Mouse (Mus musculus) stomach, embryonic 14.5 days (tissue): Measurements from ENCODE around the gene Crim1. TPM values are rescaled to one million over a fixed set of nuclear protein-coding genes. Genes with fewer than 3 reads are reported as not detected.
A peak's percentile ranks its signal among the peaks of the same experiment; 100 is the strongest.

Experiments used
- ATAC-seq: fragments of 200-750 bp; cut with Nextera tagmentation; 2 replicates; pipeline ENCODE4 v1.8.0; 2017; ENCODE audit warnings: low read depth, moderate TSS enrichment; ENCODE audit not compliant: insufficient number of reproducible peaks, insufficient read depth, low FRiP score
- H3K27ac ChIP-seq: fragments of 300-500 bp; sonication (generic); 2 replicates; pipeline ENCODE4 v1.5.1; 2014; ENCODE audit warnings: mild to moderate bottlenecking, low read length, moderate library complexity, mixed read lengths
- H3K27me3 ChIP-seq: fragments of 300-500 bp; sonication (generic); 2 replicates; pipeline ENCODE4 v1.6.1; 2014; ENCODE audit warnings: low read length, control low read depth, mixed read lengths; ENCODE audit not compliant: control insufficient read depth, insufficient read depth
- H3K36me3 ChIP-seq: fragments of 300-500 bp; sonication (generic); 2 replicates; pipeline ENCODE4 v1.6.1; 2014; ENCODE audit warnings: mild to moderate bottlenecking, control low read depth, low read length, moderate library complexity, mixed read lengths; ENCODE audit not compliant: control insufficient read depth, insufficient read depth
- H3K4me1 ChIP-seq: fragments of 300-500 bp; sonication (generic); 2 replicates; pipeline ENCODE4 v1.6.1; 2014; ENCODE audit warnings: low read length, control low read depth, mixed read lengths; ENCODE audit not compliant: control insufficient read depth, insufficient read depth
- H3K4me2 ChIP-seq: fragments of 300-500 bp; sonication (generic); replicated peaks from 2 replicates; pipeline ENCODE4 v1.6.1; 2014; ENCODE audit warnings: low read depth, low read length, control low read depth
- H3K4me3 ChIP-seq: fragments of 300-500 bp; sonication (generic); 2 replicates; pipeline ENCODE4 v1.5.1; 2014; ENCODE audit warnings: low read depth, low read length, control low read depth
- H3K9ac ChIP-seq: fragments of 300-500 bp; sonication (generic); replicated peaks from 2 replicates; pipeline ENCODE4 v1.6.1; 2014; ENCODE audit warnings: low read depth, mild to moderate bottlenecking, control low read depth, low read length, moderate library complexity, mixed read lengths
- H3K9me3 ChIP-seq: fragments of 300-500 bp; sonication (generic); 2 replicates; pipeline ENCODE4 v1.6.1; 2016; ENCODE audit warnings: low read depth, low read length, control low read depth; ENCODE audit not compliant: control insufficient read depth
- WGBS: fragments of 180-500 bp; shearing (Covaris S2); extraction: QIAGEN DNeasy Blood & Tissue Kit; methylation state at CpG from one replicate; pipeline ENCODE4 v1.1.7; 2014; 5-methylcytosine and 5-hydroxymethylcytosine counted together
- polyA plus RNA-seq: library from polyadenylated mRNA; unstranded; fragments of >200 nt; fragmentation: Nextera tagmentation; extraction: Ambion mirVana; gene quantifications from 2 replicates; pipeline ENCODE4 v1.2.1, GENCODE M21; 2014

Gene Crim1
- polyA plus RNA-seq, 1 experiment from 2014 or later = 4.9 TPM

DNA sequence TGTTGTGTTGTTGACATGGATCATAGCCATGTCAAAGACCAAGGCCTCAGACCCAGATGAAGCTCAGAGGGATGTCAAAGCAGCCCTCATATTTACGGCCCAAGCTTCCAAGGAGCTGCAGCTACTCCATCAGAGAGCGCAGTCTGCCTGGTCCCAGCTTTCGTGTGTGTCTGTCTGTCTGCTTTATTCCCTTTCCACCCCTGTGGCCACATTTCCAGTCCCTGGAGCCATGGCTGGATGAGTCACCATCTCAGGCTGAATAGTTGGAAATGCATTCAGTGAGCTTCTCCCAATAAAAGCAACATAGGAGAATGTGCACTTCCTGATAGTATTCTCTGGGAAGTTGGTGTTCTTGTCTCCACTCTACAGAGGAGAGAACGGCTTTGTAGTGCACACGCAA is 3.9 kb upstream of the Crim1 start:
- ATAC-seq = no peak
- Histone ChIP-seq H3K9me3 (no peaks in the 10 kb centered on the region), H3K9ac (no peak overlapping the region), H3K27me3 (no peaks in the 10 kb centered on the region), H3K4me3 (no peak overlapping the region), H3K36me3 (no peaks in the 10 kb centered on the region), H3K4me2 (no peak overlapping the region), H3K4me1 (no peaks in the 10 kb centered on the region), H3K27ac (no peak overlapping the region)
- WGBS = 88% methylated on average over 5 of the region's 5 CpGs

DNA sequence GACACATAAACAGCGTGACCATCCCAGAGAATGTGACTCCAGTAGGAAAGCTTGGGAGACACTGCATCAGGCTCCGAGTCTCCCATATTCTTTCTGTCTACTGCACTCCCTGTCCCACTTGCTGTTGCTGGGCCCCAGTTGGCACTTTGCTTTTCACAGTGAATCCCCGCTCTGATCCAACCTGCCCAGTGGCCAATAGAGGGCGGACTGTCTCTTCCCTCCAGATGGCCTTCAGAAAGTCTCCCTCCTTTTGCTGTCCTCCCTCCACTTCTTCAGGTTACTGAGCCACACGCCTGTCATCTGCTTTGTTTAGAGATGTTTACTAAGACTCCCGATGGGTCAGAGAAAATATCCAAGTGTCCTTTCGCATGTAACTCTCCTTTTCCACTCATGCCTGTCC is 2.9 kb upstream of the Crim1 start:
- H3K4me1 ChIP-seq = 0 out of 2 replicates have a peak, but pooled peaks cover 3% of the 10 kb centered on the region
- no peak overlapping the region for H3K27ac ChIP-seq
- no peak for ATAC-seq
- no peaks in the 10 kb centered on the region for H3K27me3 ChIP-seq
- 19% methylated on average over 7 of the region's 7 CpGs for WGBS
- no peaks in the 10 kb centered on the region for H3K36me3 ChIP-seq
- no peak overlapping the region for H3K4me2 ChIP-seq
- no peak overlapping the region for H3K9ac ChIP-seq
- H3K9me3 ChIP-seq = no peaks in the 10 kb centered on the region
- no peak overlapping the region for H3K4me3 ChIP-seq

DNA sequence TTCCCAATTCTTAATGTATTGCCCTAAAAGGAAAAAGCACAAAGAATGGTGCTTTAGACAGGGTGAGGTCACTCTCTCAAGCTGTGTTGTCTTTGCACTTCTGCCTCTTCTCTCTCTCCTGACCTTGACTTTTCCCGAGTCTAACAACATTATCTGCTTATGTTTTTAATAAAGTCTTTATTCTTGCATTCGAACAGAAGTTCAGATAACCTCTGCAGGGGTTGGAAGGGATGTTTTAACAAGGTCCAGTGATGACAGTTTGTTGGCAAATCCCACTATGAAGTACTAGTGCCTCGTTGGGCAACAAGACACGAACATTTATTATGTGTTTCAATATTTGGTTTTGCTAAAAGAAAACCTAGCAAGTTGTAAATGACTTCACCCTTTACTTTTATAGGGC is 1.9 kb upstream of the Crim1 start:
- no peak for ATAC-seq
- no peaks in the 10 kb centered on the region for H3K36me3 ChIP-seq
- H3K9ac ChIP-seq = no peak overlapping the region
- H3K4me1 ChIP-seq = peaks cover 12% of the 10 kb centered on the region
- H3K27me3 ChIP-seq = no peaks in the 10 kb centered on the region
- 56% methylated on average over 4 of the region's 4 CpGs for WGBS
- H3K4me3 ChIP-seq = no peak overlapping the region
- H3K27ac ChIP-seq = no peak overlapping the region
- H3K9me3 ChIP-seq = no peaks in the 10 kb centered on the region
- no peak overlapping the region for H3K4me2 ChIP-seq

DNA sequence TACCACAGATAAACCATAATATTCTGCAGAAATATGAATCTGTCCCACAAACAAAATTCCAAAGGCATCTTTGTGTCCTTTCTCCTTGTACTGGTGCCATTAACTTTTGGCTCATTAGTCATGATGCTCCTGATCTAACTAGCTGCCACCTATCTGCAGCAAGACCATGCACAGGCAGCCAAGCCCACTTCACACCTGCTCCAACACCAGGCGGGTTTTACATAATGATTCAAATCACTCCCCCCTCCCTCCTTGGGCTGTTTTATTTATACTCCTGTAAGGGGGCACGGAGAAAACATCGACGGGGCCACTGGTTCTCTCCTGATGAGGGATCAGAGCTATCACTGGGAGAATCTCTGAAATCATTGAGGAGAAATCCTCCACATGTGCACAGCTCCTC is 1.2 kb upstream of the Crim1 start:
- peak overlapping the region; percentile 66 for H3K4me3 ChIP-seq

DNA sequence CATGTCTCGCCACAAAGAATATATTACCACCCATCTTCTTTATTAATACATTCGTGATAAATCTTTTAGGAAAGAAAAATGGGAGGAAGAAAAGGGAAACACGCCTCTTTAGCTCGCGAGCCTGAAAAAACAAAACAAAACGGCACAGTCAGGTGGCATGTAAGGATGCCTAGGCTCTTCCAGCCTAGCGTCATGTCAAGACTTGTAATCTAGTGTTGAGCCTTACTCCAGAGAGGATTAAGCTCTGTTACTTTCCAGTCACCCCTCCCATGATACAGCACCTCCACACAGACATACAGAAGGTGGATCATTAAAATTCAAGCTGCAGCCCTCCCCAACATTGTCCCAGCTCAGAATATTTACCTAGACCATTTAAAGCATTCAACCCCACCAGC is 820 bp upstream of the Crim1 start:
- WGBS = 3% methylated on average over 7 of the region's 7 CpGs
- Histone ChIP-seq H3K9me3 (no peaks in the 10 kb centered on the region), H3K36me3 (no peaks in the 10 kb centered on the region), H3K27ac (peak overlapping the region; percentile 98; the same call in 1 of the 2 replicates), H3K4me3 (peak overlapping the region; percentile 66), H3K9ac (peak overlapping the region; percentile 58; the same call in 1 of the 2 replicates), H3K4me1 (peaks cover 15% of the 10 kb centered on the region), H3K4me2 (peak overlapping the region; percentile 95), H3K27me3 (no peaks in the 10 kb centered on the region)
- no peak for ATAC-seq

More for the DNA sequence above, 1.2 kb upstream of the Crim1 start:
- H3K27ac ChIP-seq = no peak overlapping the region
- no peaks in the 10 kb centered on the region for H3K27me3 ChIP-seq
- H3K9ac ChIP-seq = no peak overlapping the region
- peaks cover 12% of the 10 kb centered on the region for H3K4me1 ChIP-seq
- ATAC-seq = no peak
- 13% methylated on average over 4 of the region's 4 CpGs for WGBS
- H3K36me3 ChIP-seq = no peaks in the 10 kb centered on the region
- peak overlapping the region; percentile 95 for H3K4me2 ChIP-seq
- no peaks in the 10 kb centered on the region for H3K9me3 ChIP-seq

DNA sequence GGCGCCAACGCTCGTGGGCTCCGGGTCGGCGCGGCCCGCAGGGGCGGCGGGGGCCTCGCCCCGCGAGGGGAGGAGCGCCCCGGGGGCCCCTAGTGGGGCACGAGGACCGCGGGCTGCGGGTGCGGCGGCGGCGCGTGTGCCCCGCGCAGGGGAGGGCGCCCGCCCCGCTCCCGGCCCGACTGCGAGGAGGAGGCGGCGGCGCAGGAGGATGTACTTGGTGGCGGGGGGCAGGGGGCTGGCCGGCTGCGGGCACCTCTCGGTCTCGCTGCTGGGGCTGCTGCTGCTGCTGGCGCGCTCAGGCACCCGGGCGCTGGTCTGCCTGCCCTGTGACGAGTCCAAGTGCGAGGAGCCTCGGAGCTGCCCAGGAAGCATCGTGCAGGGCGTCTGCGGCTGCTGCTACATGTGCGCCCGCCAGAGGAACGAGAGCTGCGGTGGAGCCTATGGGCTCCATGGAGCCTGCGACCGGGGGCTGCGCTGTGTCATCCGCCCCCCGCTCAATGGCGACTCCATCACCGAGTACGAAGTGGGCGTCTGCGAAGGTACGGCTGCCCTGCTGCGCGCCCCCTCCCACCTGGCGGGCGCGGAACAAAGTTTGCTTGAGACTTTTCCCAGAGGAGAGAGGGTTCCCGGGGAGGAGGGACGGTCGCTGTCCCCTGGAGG is 643 bp downstream of the Crim1 start:
- Histone ChIP-seq H3K27me3 (no peaks in the 10 kb centered on the region), H3K4me3 (peak overlapping the region; percentile 66), H3K36me3 (no peaks in the 10 kb centered on the region), H3K4me2 (peak overlapping the region; percentile 95), H3K27ac (peak overlapping the region; percentile 98), H3K4me1 (peaks cover 26% of the 10 kb centered on the region), H3K9me3 (no peaks in the 10 kb centered on the region), H3K9ac (peak overlapping the region; percentile 85)
- 0% methylated on average over 68 of the region's 73 CpGs for WGBS
- peak; percentile 28; the same call in 1 of the 2 replicates for ATAC-seq

DNA sequence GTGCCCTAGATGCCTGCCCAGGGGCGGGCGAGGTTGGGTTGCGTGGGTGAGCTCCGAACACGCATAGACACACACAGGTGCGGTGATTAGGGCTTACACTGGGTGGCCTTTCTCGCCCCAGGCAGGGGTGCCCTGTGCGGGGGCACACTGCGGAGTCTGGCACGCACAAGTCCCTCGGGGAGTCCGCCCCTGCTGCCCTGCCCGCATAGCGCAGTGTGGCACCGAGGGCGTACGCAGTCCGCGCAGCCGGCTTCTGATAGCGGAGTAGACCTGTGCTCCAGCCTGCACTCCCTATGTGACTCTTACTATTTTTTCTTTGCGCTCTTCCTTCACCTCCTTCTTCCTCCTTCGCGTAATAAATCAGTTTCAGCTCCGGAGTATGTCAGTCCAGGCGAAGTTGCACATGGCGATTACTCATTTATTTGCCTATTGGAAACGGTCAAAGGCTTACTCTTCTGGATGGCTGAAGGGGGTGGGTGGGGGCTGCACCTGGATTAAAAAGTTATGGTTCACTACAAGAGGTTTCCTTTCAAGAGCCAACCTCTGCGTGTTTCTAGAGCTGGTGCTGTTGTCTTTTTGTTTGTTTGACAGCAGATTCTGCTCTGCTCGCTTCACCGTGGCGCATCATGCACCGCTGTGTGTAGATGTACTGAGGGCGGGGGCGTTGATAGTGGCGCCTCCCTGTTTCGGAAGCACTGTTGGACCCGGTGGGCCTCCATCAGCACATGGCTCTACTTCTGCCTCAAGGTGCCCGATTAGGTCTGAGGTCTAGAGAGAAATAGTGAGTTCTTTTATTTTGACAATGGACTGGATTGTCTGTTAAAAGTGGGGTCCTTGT is 1.4 kb downstream of the Crim1 start:
- no peaks in the 10 kb centered on the region for H3K36me3 ChIP-seq

DNA sequence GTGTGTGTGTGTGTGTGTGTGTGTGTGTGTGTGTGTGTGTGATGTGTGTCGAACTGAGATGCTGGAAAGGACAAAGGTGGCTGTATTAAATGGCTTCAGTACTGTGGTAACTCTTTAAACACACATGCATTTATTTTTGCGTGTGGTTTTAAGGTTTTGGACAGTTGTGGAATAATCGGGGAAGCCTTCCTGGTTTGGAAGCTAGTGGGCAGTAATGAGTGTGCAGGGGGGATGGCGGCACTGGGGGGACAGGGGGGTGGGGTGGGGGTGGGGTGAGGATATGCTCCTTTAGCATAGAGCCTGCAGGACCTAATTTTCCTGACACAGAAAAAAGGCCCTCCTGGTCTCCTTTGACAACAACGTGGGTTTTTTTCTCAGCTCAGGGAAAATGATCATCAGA is 2.2 kb downstream of the Crim1 start:
- 16% methylated on average over 5 of the region's 5 CpGs for WGBS
- Histone ChIP-seq H3K4me3 (peak overlapping the region; percentile 66), H3K27ac (no peak overlapping the region), H3K27me3 (no peaks in the 10 kb centered on the region), H3K36me3 (no peaks in the 10 kb centered on the region), H3K4me1 (peaks cover 42% of the 10 kb centered on the region), H3K9ac (no peak overlapping the region), H3K9me3 (no peaks in the 10 kb centered on the region), H3K4me2 (peak overlapping the region; percentile 95)
- no peak for ATAC-seq

More for the DNA sequence above, 1.4 kb downstream of the Crim1 start:
- H3K9ac ChIP-seq = peak overlapping the region; percentile 85
- peak; percentile 57 for ATAC-seq
- peak overlapping the region; percentile 95 for H3K4me2 ChIP-seq
- H3K27me3 ChIP-seq = no peaks in the 10 kb centered on the region
- H3K9me3 ChIP-seq = no peaks in the 10 kb centered on the region
- peak overlapping the region; percentile 98; the same call in 1 of the 2 replicates for H3K27ac ChIP-seq
- H3K4me3 ChIP-seq = peak overlapping the region; percentile 66
- H3K4me1 ChIP-seq = peaks cover 34% of the 10 kb centered on the region
- WGBS = under 1% methylated on average over 39 of the region's 39 CpGs
